Mouse (Mus musculus) liver, postnatal 0 days (tissue): ENCODE measurements around the gene Coro1c. TPM values are rescaled to one million over a fixed set of nuclear protein-coding genes. Genes with fewer than 3 reads are reported as not detected.
A peak's percentile ranks its signal among the peaks of the same experiment; 100 is the strongest.

Experiments
- ATAC-seq: fragments of 200-750 bp; cut with Nextera tagmentation; 2 replicates; pipeline ENCODE4 v1.8.0; 2017; ENCODE audit warnings: mild to moderate bottlenecking, moderate library complexity
- DNase-seq: peaks from one replicate; pipeline ENCODE4 v3.0.0-alpha.2; 2016
- H3K27ac ChIP-seq: fragments of 300-500 bp; sonication (generic); 2 replicates; pipeline ENCODE4 v1.5.1; 2014; ENCODE audit warnings: antibody characterized with exemption, moderate library complexity, mild to moderate bottlenecking, low read depth
- H3K27me3 ChIP-seq: fragments of 300-500 bp; sonication (generic); 2 replicates; pipeline ENCODE4 v1.6.1; 2014; ENCODE audit warnings: low read length, control low read depth, mixed read lengths; ENCODE audit not compliant: insufficient read depth
- H3K36me3 ChIP-seq: fragments of 300-500 bp; sonication (generic); replicated peaks from 2 replicates; pipeline ENCODE4 v1.6.1; 2014; ENCODE audit warnings: mild to moderate bottlenecking, control low read depth, low read length, moderate library complexity, mixed read lengths; ENCODE audit not compliant: insufficient read depth
- H3K4me1 ChIP-seq: fragments of 300-500 bp; sonication (generic); 2 replicates; pipeline ENCODE4 v1.6.1; 2014; ENCODE audit warnings: antibody characterized with exemption, mild to moderate bottlenecking, control low read depth; ENCODE audit not compliant: insufficient read depth
- H3K4me2 ChIP-seq: fragments of 300-500 bp; sonication (generic); 2 replicates; pipeline ENCODE4 v1.6.1; 2014; ENCODE audit warnings: low read depth, mild to moderate bottlenecking, low read length, moderate library complexity, mixed read lengths
- H3K4me3 ChIP-seq: fragments of 300-500 bp; sonication (generic); 2 replicates; pipeline ENCODE4 v1.5.1; 2014; ENCODE audit warnings: low read depth, low read length
- H3K9ac ChIP-seq: fragments of 300-500 bp; sonication (generic); replicated peaks from 2 replicates; pipeline ENCODE4 v1.6.1; 2014; ENCODE audit warnings: mild to moderate bottlenecking, moderate library complexity
- H3K9me3 ChIP-seq: fragments of 300-500 bp; sonication (generic); 2 replicates; pipeline ENCODE4 v1.6.1; 2016; ENCODE audit warnings: mild to moderate bottlenecking, control low read depth, low read length, mixed read lengths
- CTCF ChIP-seq: sonication (generic); IDR thresholded peaks from 2 replicates; pipeline ENCODE4 v1.5.1; 2016; ENCODE audit warnings: antibody characterized with exemption, low read depth
- EP300 ChIP-seq: IDR thresholded peaks from 2 replicates; pipeline ENCODE4 v1.6.1; 2016; ENCODE audit warnings: antibody characterized with exemption, low read depth, mild to moderate bottlenecking
- WGBS: fragments of 180-500 bp; shearing (Covaris S2); extraction: QIAGEN DNeasy Blood & Tissue Kit; methylation state at CpG from one replicate; pipeline ENCODE4 v1.1.7; 2014; ENCODE audit not compliant: insufficient replicate concordance; 5-methylcytosine and 5-hydroxymethylcytosine counted together
- polyA plus RNA-seq: library from polyadenylated mRNA; unstranded; fragments of >200 nt; fragmentation: Nextera tagmentation; extraction: Ambion mirVana; gene quantifications from 2 replicates; pipeline ENCODE4 v1.2.1, GENCODE M21; 2015

Coro1c gene
- polyA plus RNA-seq, 1 experiment from 2014 or later: 27.6 TPM

GRCm38 (mm10) chr5:113919060-113919459 is 10.5 kb upstream of the Coro1c start:
- peak overlapping the region; percentile 4; the same call in 1 of the 2 replicates for H3K27ac ChIP-seq

GRCm38 (mm10) chr5:113918654-113919053 is 10.1 kb upstream of the Coro1c start:
- Histone ChIP-seq H3K9ac (no peak overlapping the region), H3K4me1 (peaks cover 6% of the 10 kb centered on the region; the same call in 1 of the 2 replicates), H3K27ac (peak overlapping the region; percentile 50), H3K36me3 (no peaks in the 10 kb centered on the region), H3K9me3 (no peaks in the 10 kb centered on the region), H3K4me2 (peak overlapping the region; percentile 20; the same call in 1 of the 2 replicates), H3K4me3 (no peak overlapping the region), H3K27me3 (no peaks in the 10 kb centered on the region)
- peak; percentile 78 for TF ChIP-seq EP300
- no peak for TF ChIP-seq CTCF
- DNase-seq (no peak), ATAC-seq (peak; percentile 82)
- WGBS: 20% methylated on average over 9 of the region's 9 CpGs

More at GRCm38 (mm10) chr5:113919060-113919459, 10.5 kb upstream of the Coro1c start:
- Histone ChIP-seq H3K4me1 (peaks cover 6% of the 10 kb centered on the region; the same call in 1 of the 2 replicates), H3K36me3 (no peaks in the 10 kb centered on the region), H3K4me3 (no peak overlapping the region), H3K9ac (no peak overlapping the region), H3K27me3 (no peaks in the 10 kb centered on the region), H3K4me2 (no peak overlapping the region; the same call in 1 of the 2 replicates), H3K9me3 (no peaks in the 10 kb centered on the region)
- ATAC-seq (no peak), DNase-seq (no peak)
- no peak for TF ChIP-seq EP300
- no peak for TF ChIP-seq CTCF
- 61% methylated on average over 7 of the region's 7 CpGs for WGBS

GRCm38 (mm10) chr5:113910705-113911104 is 2.1 kb upstream of the Coro1c start:
- 0 out of 2 replicates have a peak overlapping the region, but pooled peaks have one; percentile 26 for H3K9ac ChIP-seq

GRCm38 (mm10) chr5:113910065-113910701 is 1.6 kb upstream of the Coro1c start:
- Histone ChIP-seq H3K9ac (peak overlapping the region; percentile 26; the same call in 1 of the 2 replicates), H3K27me3 (no peaks in the 10 kb centered on the region), H3K4me2 (peak overlapping the region; percentile 47), H3K4me3 (no peak overlapping the region), H3K36me3 (no peaks in the 10 kb centered on the region), H3K27ac (peak overlapping the region; percentile 60), H3K9me3 (no peaks in the 10 kb centered on the region), H3K4me1 (peaks cover 43% of the 10 kb centered on the region)
- TF ChIP-seq EP300: no peak
- 14% methylated on average over 10 of the region's 10 CpGs for WGBS
- DNase-seq (peak; percentile 31), ATAC-seq (no peak)

More at GRCm38 (mm10) chr5:113910705-113911104, 2.1 kb upstream of the Coro1c start:
- Histone ChIP-seq H3K27me3 (no peaks in the 10 kb centered on the region), H3K27ac (peak overlapping the region; percentile 60; the same call in 1 of the 2 replicates), H3K4me3 (no peak overlapping the region), H3K4me2 (peak overlapping the region; percentile 47; the same call in 1 of the 2 replicates), H3K9me3 (no peaks in the 10 kb centered on the region), H3K36me3 (no peaks in the 10 kb centered on the region), H3K4me1 (peaks cover 39% of the 10 kb centered on the region)
- no peak for DNase-seq
- TF ChIP-seq CTCF (no peak), EP300 (no peak)
- no peak for ATAC-seq
- WGBS: 53% methylated on average over 6 of the region's 6 CpGs

- Histone ChIP-seq H3K27ac (peak overlapping the region; percentile 96), H3K4me2 (peak overlapping the region; percentile 93), H3K9ac (peak overlapping the region; percentile 91), H3K4me1 (peaks cover 52% of the 10 kb centered on the region), H3K4me3 (peak overlapping the region; percentile 82), H3K27me3 (no peaks in the 10 kb centered on the region), H3K36me3 (no peaks in the 10 kb centered on the region), H3K9me3 (no peaks in the 10 kb centered on the region)
- peak; percentile 69 for ATAC-seq
- WGBS: under 1% methylated on average over 52 of the region's 69 CpGs
- DNase-seq: peak; percentile 83
- no peak for TF ChIP-seq EP300
- no peak for TF ChIP-seq CTCF
Measured at GRCm38 (mm10) chr5:113907786-113908567, 581 bp downstream of the Coro1c start.
